Mouse (Mus musculus) liver, adult 2 months (tissue): ENCODE measurements around the gene Pcx. TPM values are rescaled to one million over a fixed set of nuclear protein-coding genes. Genes with fewer than 3 reads are reported as not detected.

ENCODE experiments used
- DNase-seq: peaks from one replicate; pipeline ENCODE4 v3.0.0-alpha.2; 2011; ENCODE audit warnings: low read depth, low spot score; ENCODE audit errors: extremely low read depth
- H3K27ac ChIP-seq: fragments of 200-500 bp; replicated peaks from 2 replicates; pipeline ENCODE4 v1.5.1; 2012; ENCODE audit warnings: low read depth, mild to moderate bottlenecking, control low read depth, inconsistent platforms, low read length; ENCODE audit not compliant: insufficient read depth
- H3K27me3 ChIP-seq: fragments of 200-500 bp; 2 replicates; pipeline ENCODE4 v1.6.1; 2012; ENCODE audit warnings: mild to moderate bottlenecking, moderate library complexity, low read length, inconsistent platforms; ENCODE audit not compliant: control insufficient read depth, insufficient read depth
- H3K36me3 ChIP-seq: fragments of 200-500 bp; 2 replicates; pipeline ENCODE4 v1.6.1; 2012; ENCODE audit warnings: low read length, inconsistent platforms; ENCODE audit not compliant: control insufficient read depth, insufficient read depth
- H3K4me1 ChIP-seq: fragments of 200-500 bp; 2 replicates; pipeline ENCODE4 v1.6.1; 2011; ENCODE audit warnings: low read length; ENCODE audit not compliant: control insufficient read depth, insufficient read depth
- H3K4me3 ChIP-seq: fragments of 200-500 bp; 2 replicates; pipeline ENCODE4 v1.5.1; 2011; ENCODE audit warnings: low read depth, mild to moderate bottlenecking, control low read depth, low read length, moderate library complexity; ENCODE audit not compliant: insufficient read depth
- H3K79me2 ChIP-seq: fragments of 200-500 bp; 2 replicates; pipeline ENCODE4 v1.6.1; 2012; ENCODE audit warnings: inconsistent platforms, mild to moderate bottlenecking, low read length, moderate library complexity; ENCODE audit not compliant: control insufficient read depth, insufficient read depth
- H3K9ac ChIP-seq: fragments of 200-500 bp; 2 replicates; pipeline ENCODE4 v1.6.1; 2012; ENCODE audit warnings: low read depth, mild to moderate bottlenecking, control low read depth, inconsistent platforms, low read length
- CTCF ChIP-seq: fragments of 200-500 bp; IDR thresholded peaks from 2 replicates; pipeline ENCODE4 v1.5.1; 2011; ENCODE audit warnings: low read depth, low read length, control low read depth
- POLR2A ChIP-seq: fragments of 200-500 bp; IDR thresholded peaks from 2 replicates; pipeline ENCODE4 v1.6.1; 2011; ENCODE audit warnings: low read length, control low read depth; ENCODE audit not compliant: insufficient read depth; ENCODE audit errors: extremely low read depth
- WGBS: fragments of 180-500 bp; shearing (Covaris S2); methylation state at CpG from one replicate; pipeline ENCODE4 v1.1.7; 2018; 5-methylcytosine and 5-hydroxymethylcytosine counted together
- polyA plus RNA-seq: library from polyadenylated mRNA; depleted of rRNA; stranded (reverse); fragments of >200 nt; gene quantifications from 2 replicates; pipeline ENCODE4 v1.2.3, GENCODE M21; 2012
- total RNA-seq: library from RNA; depleted of rRNA; stranded (reverse); fragments of >200 nt; gene quantifications from 2 replicates; pipeline ENCODE4 v1.2.3, GENCODE M21; 2014

The Pcx gene
- total and polyA plus RNA-seq, 2 experiments: 237 to 269 TPM

DNA sequence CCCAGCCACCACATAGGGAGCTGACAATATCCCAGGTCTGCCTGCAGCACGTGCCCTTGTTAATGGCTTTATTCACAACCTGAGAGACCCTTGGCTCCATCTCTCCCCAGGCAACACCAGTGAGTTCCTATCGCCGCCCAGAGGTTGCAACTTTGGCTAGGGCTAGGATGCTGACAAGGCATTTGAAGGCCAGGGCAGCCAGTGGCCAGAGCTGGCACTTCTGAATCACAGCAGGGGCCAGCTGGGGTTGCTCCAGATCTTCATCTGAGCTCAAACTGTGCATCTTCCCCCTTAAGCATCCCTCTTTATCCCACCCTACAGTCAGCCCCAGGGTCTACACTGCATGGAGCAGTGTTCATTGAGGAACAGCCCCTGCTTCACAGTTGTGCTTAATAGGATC lies 35.5 kb upstream of the Pcx start:
- Histone ChIP-seq H3K4me3 (no peak overlapping the region), H3K27ac (no peak overlapping the region), H3K79me2 (no peaks in the 10 kb centered on the region), H3K36me3 (no peaks in the 10 kb centered on the region), H3K27me3 (peaks cover 5% of the 10 kb centered on the region; the same call in 1 of the 2 replicates), H3K9ac (no peak overlapping the region), H3K4me1 (peaks cover 6% of the 10 kb centered on the region; the same call in 1 of the 2 replicates)
- DNase-seq: no peak
- TF ChIP-seq CTCF: no peak
- no peak for TF ChIP-seq POLR2A
- WGBS: 66% methylated on average over 3 of the region's 3 CpGs

DNA sequence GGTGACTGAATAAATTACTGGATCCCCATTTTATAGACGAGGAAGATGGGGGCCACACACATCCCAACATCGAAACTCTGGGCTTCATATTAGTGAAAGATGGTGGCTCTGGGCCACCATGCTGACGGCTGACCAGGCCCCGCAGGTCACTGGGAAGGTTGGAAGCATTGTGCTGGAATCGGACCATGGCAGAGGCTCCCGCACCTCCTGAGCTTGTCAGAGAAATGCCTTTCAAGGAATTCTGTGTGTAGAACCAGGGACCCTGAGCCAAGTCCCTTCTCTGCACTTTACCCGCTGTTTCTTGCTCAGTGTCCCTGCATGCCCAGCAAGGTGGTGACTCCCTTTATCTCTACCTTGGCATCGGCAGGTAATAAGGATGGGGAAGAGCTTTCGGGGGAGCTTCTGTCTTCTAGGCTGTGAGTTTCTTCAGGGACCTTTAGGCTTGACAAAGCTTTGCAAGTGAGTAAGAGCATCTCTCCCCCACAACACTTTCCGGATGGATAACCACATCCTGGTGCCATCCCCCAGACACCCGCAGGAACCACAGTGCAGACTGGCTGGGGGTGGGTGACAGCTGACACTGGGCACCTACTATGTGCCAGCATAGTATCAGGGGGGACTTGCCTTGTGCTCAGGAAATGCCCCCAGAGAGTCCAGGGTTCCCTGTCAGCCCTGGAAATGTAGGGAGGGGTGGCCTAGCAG lies 34.9 kb upstream of the Pcx start:
- DNase-seq: no peak

DNA sequence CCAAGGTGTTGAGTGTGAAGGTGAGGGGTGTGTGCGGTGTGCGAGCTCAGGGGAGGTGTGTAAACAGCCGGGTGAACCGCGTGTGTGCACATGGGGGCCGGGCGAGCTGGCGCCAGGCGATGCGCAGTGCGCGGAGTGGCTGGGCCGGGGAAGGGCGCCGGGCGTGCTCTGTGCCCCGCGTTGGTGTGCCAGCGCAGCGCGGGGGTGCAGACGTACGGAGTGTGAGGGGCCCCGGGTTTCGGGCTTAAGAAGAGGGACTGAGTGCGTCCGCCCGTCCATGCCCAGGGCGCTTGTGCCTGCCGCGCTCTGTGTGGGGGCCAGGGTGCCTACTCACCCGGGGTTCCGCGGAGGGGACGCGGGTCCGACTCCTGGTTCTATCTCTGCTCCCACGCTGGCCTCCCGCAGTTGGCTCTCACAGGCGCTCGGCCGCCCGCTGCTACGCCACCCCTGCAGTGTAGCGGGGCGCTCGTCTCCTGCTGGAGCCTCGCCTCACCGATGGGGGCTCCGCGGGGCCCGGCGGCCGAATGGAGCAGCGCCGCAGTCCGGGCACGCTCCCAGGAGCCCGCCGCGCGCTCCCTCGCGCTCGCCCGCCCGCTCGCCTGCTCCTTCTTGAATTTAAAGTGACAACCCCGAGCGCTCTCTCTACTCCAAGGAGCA lies 33.5 kb upstream of the Pcx start:
- Histone ChIP-seq H3K27ac (no peak overlapping the region), H3K4me3 (peak overlapping the region; percentile 75), H3K9ac (peak overlapping the region; percentile 89), H3K4me1 (peaks cover 6% of the 10 kb centered on the region; the same call in 1 of the 2 replicates), H3K27me3 (peaks cover 5% of the 10 kb centered on the region; the same call in 1 of the 2 replicates), H3K79me2 (no peaks in the 10 kb centered on the region), H3K36me3 (no peaks in the 10 kb centered on the region)
- no peak for DNase-seq
- TF ChIP-seq CTCF (no peak), POLR2A (no peak)
- 2% methylated on average over 70 of the region's 70 CpGs for WGBS

More for the DNA sequence above, 34.9 kb upstream of the Pcx start:
- Histone ChIP-seq H3K36me3 (no peaks in the 10 kb centered on the region), H3K27ac (no peak overlapping the region), H3K4me1 (peaks cover 6% of the 10 kb centered on the region; the same call in 1 of the 2 replicates), H3K9ac (no peak overlapping the region), H3K4me3 (no peak overlapping the region), H3K79me2 (no peaks in the 10 kb centered on the region), H3K27me3 (peaks cover 5% of the 10 kb centered on the region; the same call in 1 of the 2 replicates)
- 87% methylated on average over 11 of the region's 11 CpGs for WGBS
- TF ChIP-seq POLR2A (no peak), CTCF (no peak)

DNA sequence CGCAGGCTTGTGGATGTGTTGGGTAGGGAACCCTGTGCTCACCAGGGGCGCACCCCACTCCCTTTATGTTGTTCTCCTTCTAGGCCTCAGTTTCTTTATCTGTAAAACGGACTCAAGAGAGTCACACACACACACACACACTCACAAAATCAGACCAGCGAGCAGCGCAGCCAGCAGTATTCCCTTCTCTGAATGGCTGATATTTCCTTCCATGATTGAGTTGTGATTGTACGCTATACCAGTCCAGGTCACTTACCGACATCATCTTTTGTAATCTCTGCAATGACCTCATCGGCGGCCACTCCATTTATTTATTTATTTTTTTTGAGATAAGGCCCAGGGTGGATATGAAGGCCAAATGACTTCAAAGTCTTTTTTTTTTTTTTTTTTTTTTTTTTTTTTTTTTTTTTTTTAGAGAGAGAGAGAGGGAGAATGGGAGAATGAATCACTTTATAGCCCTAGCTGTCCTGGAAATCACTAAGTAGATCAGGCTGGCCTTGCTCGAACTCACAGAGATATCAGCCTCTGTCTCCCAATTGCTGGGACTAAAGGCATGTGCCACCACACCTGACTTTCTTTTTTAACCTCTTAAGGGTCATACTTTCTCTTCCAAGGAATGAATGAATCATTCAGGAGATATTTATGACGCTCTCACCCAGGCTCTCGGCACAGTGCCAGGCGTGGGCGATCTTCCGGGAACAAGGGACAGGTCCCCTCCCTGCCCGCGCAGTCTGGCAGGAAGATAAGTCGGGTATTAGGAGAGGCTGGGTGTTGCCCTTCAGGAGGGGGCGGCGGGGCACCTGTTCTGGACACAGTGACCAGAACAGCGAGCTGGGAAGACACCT lies 32.7 kb upstream of the Pcx start, which contains the start of gene Syt12:
TSS of gene Syt12 (minus strand) at position 103 of the 845 bp plus-strand sequence.
- peak; percentile 65 for DNase-seq
- peaks cover 6% of the 10 kb centered on the region; the same call in 1 of the 2 replicates for H3K4me1 ChIP-seq
- H3K9ac ChIP-seq: peak within 1 kb of the TSS; percentile 89
- 10% methylated on average over 21 of the region's 21 CpGs for WGBS
- peaks cover 5% of the 10 kb centered on the region; the same call in 1 of the 2 replicates for H3K27me3 ChIP-seq
- H3K36me3 ChIP-seq: no peaks in the 10 kb centered on the region
- H3K4me3 ChIP-seq: peak within 1 kb of the TSS; percentile 75
- H3K27ac ChIP-seq: no peak within 1 kb of the TSS
- H3K79me2 ChIP-seq: no peaks in the 10 kb centered on the region
- TF ChIP-seq POLR2A (no peak), CTCF (no peak)

GRCm38 (mm10) chr19:4478190-4478516 lies 32.1 kb upstream of the Pcx start:
- H3K27me3 ChIP-seq: peaks cover 5% of the 10 kb centered on the region; the same call in 1 of the 2 replicates
- no peak overlapping the region for H3K9ac ChIP-seq
- no peak overlapping the region for H3K27ac ChIP-seq
- 18% methylated on average over 1 of the region's 1 CpGs for WGBS
- H3K36me3 ChIP-seq: no peaks in the 10 kb centered on the region
- peaks cover 6% of the 10 kb centered on the region; the same call in 1 of the 2 replicates for H3K4me1 ChIP-seq
- peak; percentile 32 for DNase-seq
- no peak overlapping the region for H3K4me3 ChIP-seq
- H3K79me2 ChIP-seq: no peaks in the 10 kb centered on the region
- TF ChIP-seq CTCF (peak; percentile 25; the same call in 1 of the 2 replicates), POLR2A (no peak)
